In genomic region chr4:46594131-46594530, GRCm38 (mm10) we compare ENCODE assay signal across 19 mouse cellular contexts. TPM values are rescaled to one million over a fixed set of nuclear protein-coding genes. Genes with fewer than 3 reads are reported as not detected.
DNase-seq lines count a peak whose midpoint lies in the region; ATAC-seq and TF ChIP-seq lines count a peak whose summit lies in the region.
"Had no signal": no experiment of that assay in that cellular context is flagged by ENCODE, and none has a peak within 500 bp of the region (broad histone marks: within the 10 kb centered on the region; RNA-seq: fewer than 3 reads in every experiment).

No protein-coding gene starts in this region.

- H3K4me3 ChIP-seq in stomach, postnatal 0 days (ENCODE audit: low read depth, low read length): no peak overlapping the region
- H3K4me3 ChIP-seq: embryonic facial prominence, embryonic 12.5 days; midbrain, embryonic 15.5 days; stomach, embryonic 15.5 days had no signal

- peak; percentile 64 for ATAC-seq in stomach, postnatal 0 days (ENCODE audit: low FRiP score, low TSS enrichment)
- ATAC-seq: hindbrain, embryonic 16.5 days; midbrain, embryonic 15.5 days had no signal

- H3K4me2 ChIP-seq in stomach, postnatal 0 days (replicated peaks; ENCODE audit: low read depth): no peak overlapping the region
- H3K4me2 ChIP-seq: embryonic facial prominence, embryonic 12.5 days; midbrain, embryonic 15.5 days; stomach, embryonic 15.5 days had no signal

- no peak for TF ChIP-seq EP300 in stomach, postnatal 0 days (optimal IDR thresholded peaks at IDR 0.05)

- H3K27me3 ChIP-seq in stomach, postnatal 0 days (ENCODE audit: control insufficient read depth, insufficient read depth, low read length): no peaks in the 10 kb centered on the region
- H3K27me3 ChIP-seq: midbrain, embryonic 15.5 days; stomach, embryonic 15.5 days had no signal

- no peak overlapping the region for H3K9ac ChIP-seq in stomach, postnatal 0 days (ENCODE audit: low read length)
- H3K9ac ChIP-seq: embryonic facial prominence, embryonic 12.5 days; midbrain, embryonic 15.5 days; stomach, embryonic 15.5 days had no signal

- 81% methylated on average over 5 of the region's 5 CpGs for WGBS in stomach, postnatal 0 days

- DNase-seq in gastrocnemius, postnatal 25 days: peak; percentile 2
- no peak for DNase-seq in gastrocnemius, postnatal 36 days
- DNase-seq in urinary bladder, postnatal 25 days (ENCODE audit: low spot score): peak; percentile 2
- no peak for DNase-seq in urinary bladder, postnatal 14 days (ENCODE audit: low spot score)
- peak; percentile 5 to 10 for DNase-seq in gastrocnemius, postnatal 4 days (ENCODE audit: low spot score in 2 of 2)
- DNase-seq in stomach, postnatal 0 days (ENCODE audit: low spot score): peak; percentile 72
- no peak for DNase-seq in kidney, adult 11 months
- DNase-seq: adrenal gland, postnatal 36 days; kidney, adult 2 months; layer of hippocampus, postnatal 36 days; right cerebral cortex, adult 18-20 months; right cerebral cortex, postnatal 4 days; thymus, adult 18-20 months had no signal

- TF ChIP-seq CTCF in stomach, postnatal 0 days (IDR thresholded peaks at IDR 0.05; ENCODE audit: low read depth): no peak

- no peaks in the 10 kb centered on the region for H3K36me3 ChIP-seq in stomach, postnatal 0 days (ENCODE audit: control insufficient read depth, insufficient read depth, low read length)
- H3K36me3 ChIP-seq: embryonic facial prominence, embryonic 12.5 days; midbrain, embryonic 15.5 days; stomach, embryonic 15.5 days had no signal

- H3K9me3 ChIP-seq in stomach, postnatal 0 days (ENCODE audit: control insufficient read depth, low read length): no peaks in the 10 kb centered on the region
- H3K9me3 ChIP-seq: embryonic facial prominence, embryonic 12.5 days; midbrain, embryonic 15.5 days; stomach, embryonic 15.5 days had no signal

- H3K27ac ChIP-seq in stomach, postnatal 0 days (replicated peaks): 0 out of 2 replicates have a peak overlapping the region, but pooled peaks have one; percentile 30
- H3K27ac ChIP-seq: embryonic facial prominence, embryonic 12.5 days; kidney, postnatal 0 days; macrophage; midbrain, embryonic 15.5 days; stomach, embryonic 15.5 days had no signal

- intact Hi-C loops in gastrocnemius, postnatal 36 days (cut with DNase I): no loop called here

- H3K4me1 ChIP-seq in stomach, postnatal 0 days (replicated peaks; ENCODE audit: control insufficient read depth, insufficient read depth): no peaks in the 10 kb centered on the region
- H3K4me1 ChIP-seq: embryonic facial prominence, embryonic 12.5 days; midbrain, embryonic 15.5 days had no signal

RNA-seq across cellular contexts. Expression of gene Coro2a, which starts 7.9 kb away (rescaled TPM):
- under 1 TPM in 1 of 2 experiments, not detected in 1; 0.20 TPM for total RNA-seq in gastrocnemius, postnatal 25 days (2021)
- total RNA-seq in gastrocnemius, postnatal 36 days (2021): under 1 TPM; 0.05 to 0.42 TPM
- total RNA-seq in gastrocnemius, postnatal 4 days (2021): under 1 TPM; 0.80 to 0.81 TPM
- 16.7 and 17.2 TPM in 2 replicates for polyA plus RNA-seq in stomach, postnatal 0 days (2015; fragmentation: Nextera tagmentation; extraction: Ambion mirVana)

RNA-seq across cellular contexts. Expression of gene Tbc1d2, which starts 55.9 kb away (rescaled TPM):
- total RNA-seq in gastrocnemius, postnatal 25 days (2021): under 1 TPM; 0.64 to 0.78 TPM
- under 1 TPM; 0.72 to 0.77 TPM for total RNA-seq in gastrocnemius, postnatal 36 days (2021)
- 1 to 10 TPM; 1.6 to 1.8 TPM for total RNA-seq in gastrocnemius, postnatal 4 days (2021)
- 2.7 and 3.4 TPM in 2 replicates for polyA plus RNA-seq in stomach, postnatal 0 days (2015; fragmentation: Nextera tagmentation; extraction: Ambion mirVana)

RNA-seq across cellular contexts. Expression of gene Trim14, which starts 58.2 kb away (rescaled TPM):
- total RNA-seq in gastrocnemius, postnatal 25 days (2021): 1 to 10 TPM in 1 of 2 experiments, under 1 TPM in 1; 0.46 to 1.4 TPM
- total RNA-seq in gastrocnemius, postnatal 36 days (2021): under 1 TPM; 0.36 to 0.37 TPM
- total RNA-seq in gastrocnemius, postnatal 4 days (2021): 1 to 10 TPM; 1.5 to 3.1 TPM
- polyA plus RNA-seq in stomach, postnatal 0 days (2015; fragmentation: Nextera tagmentation; extraction: Ambion mirVana): 4.0 and 4.5 TPM in 2 replicates

Comparison
In these comparisons a context has a peak if more than half of its experiments do, and no peak if none do; other contexts are left out.
1. DNase-seq: peak in gastrocnemius, postnatal 25 days (single experiment), urinary bladder, postnatal 25 days (single experiment), gastrocnemius, postnatal 4 days (2 of 2) and stomach, postnatal 0 days (single experiment); none in gastrocnemius, postnatal 36 days (0 of 2), urinary bladder, postnatal 14 days (single experiment) and kidney, adult 11 months (single experiment).